Mouse (Mus musculus): ENCODE results near the gene Kansl3.

The Kansl3 gene

DNA sequence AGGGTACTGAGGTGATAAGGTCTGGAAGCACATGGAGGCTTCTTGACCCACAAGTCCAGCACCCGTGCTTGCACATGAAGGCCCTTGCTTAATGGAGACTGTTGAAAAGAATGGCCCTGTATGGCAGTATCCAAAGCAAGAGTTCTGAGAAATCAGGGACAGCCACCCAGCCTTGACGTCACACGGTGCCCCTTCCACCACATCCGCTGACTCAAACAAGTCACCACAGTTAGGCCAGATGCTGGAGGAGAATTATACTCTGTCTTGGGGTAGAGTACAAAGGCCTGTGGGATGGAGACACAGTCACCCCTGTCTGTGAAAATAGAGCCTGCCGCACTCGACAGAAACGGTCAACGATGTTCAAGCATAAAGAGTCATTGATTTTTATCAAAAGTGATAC lies 75.5 kb downstream of the Kansl3 start:
- in situ Hi-C loops (cut with MboI, MseI) = no loop called here

Data from T-helper 1 cell (primary cell).